Mouse (Mus musculus): ENCODE data around the gene Snx7. TPM values are rescaled to one million over a fixed set of nuclear protein-coding genes. Genes with fewer than 3 reads are reported as not detected.
A peak's percentile ranks its signal among the peaks of the same experiment; 100 is the strongest.

Snx7 gene
- total RNA-seq, 2 experiments from 2014 or later, result 29.4 to 29.7 TPM

- DNase-seq (ENCODE audit: low spot score in 2 of 2), result no peak
- intact Hi-C loops (cut with DNase I), result no loop called here
These were observed 30.7 kb downstream of the Snx7 start for GRCm38 (mm10) chr3:117838020-117838419.

GRCm38 (mm10) chr3:117826486-117827200 lies 42.1 kb downstream of the Snx7 start:
- intact Hi-C loops (cut with DNase I), result loop anchor here (5.0 kb wide), 1 partner anchor 41 kb away; the partner anchor contains the start of gene Snx7
- peak; percentile 43 to 83 for DNase-seq (ENCODE audit: low spot score in 2 of 2)

GRCm38 (mm10) chr3:117823218-117823617 lies 45.5 kb downstream of the Snx7 start:
- intact Hi-C loops (cut with DNase I), result no loop called here
- peak in 1 of 2 experiments; percentile 15 for DNase-seq (ENCODE audit: low spot score in 2 of 2)

GRCm38 (mm10) chr3:117817635-117818034 lies 51.1 kb downstream of the Snx7 start:
- intact Hi-C loops (cut with DNase I), result no loop called here
- no peak for DNase-seq (ENCODE audit: low spot score in 2 of 2)

GRCm38 (mm10) chr3:117814218-117814617 lies 54.5 kb downstream of the Snx7 start:
- DNase-seq (ENCODE audit: low spot score in 2 of 2), result no peak
- intact Hi-C loops (cut with DNase I), result no loop called here

GRCm38 (mm10) chr3:117812135-117812534 lies 56.6 kb downstream of the Snx7 start:
- intact Hi-C loops (cut with DNase I), result no loop called here
- DNase-seq (ENCODE audit: low spot score in 2 of 2), result no peak

GRCm38 (mm10) chr3:117805782-117806181 lies 63.0 kb downstream of the Snx7 start:
- intact Hi-C loops (cut with DNase I), result no loop called here
- peak in 1 of 2 experiments; percentile 39 for DNase-seq (ENCODE audit: low spot score in 2 of 2)

- no peak for DNase-seq (ENCODE audit: low spot score in 2 of 2)
- intact Hi-C loops (cut with DNase I), result no loop called here
These were observed 74.2 kb downstream of the Snx7 start for GRCm38 (mm10) chr3:117794501-117794900.

GRCm38 (mm10) chr3:117791951-117792350 lies 76.8 kb downstream of the Snx7 start:
- intact Hi-C loops (cut with DNase I), result no loop called here
- no peak for DNase-seq (ENCODE audit: low spot score in 2 of 2)

GRCm38 (mm10) chr3:117791273-117791672 lies 77.5 kb downstream of the Snx7 start:
- DNase-seq (ENCODE audit: low spot score in 2 of 2), result no peak

GRCm38 (mm10) chr3:117788800-117789693 lies 79.7 kb downstream of the Snx7 start:
- DNase-seq (ENCODE audit: low spot score in 2 of 2), result peak; percentile 72 to 78
- intact Hi-C loops (cut with DNase I), result loop anchor here (5.0 kb wide), 2 partner anchors 72 to 887 kb away; no protein-coding TSS in a partner anchor

More at GRCm38 (mm10) chr3:117791273-117791672, 77.5 kb downstream of the Snx7 start:
- intact Hi-C loops (cut with DNase I), result no loop called here

- no peak for DNase-seq (ENCODE audit: low spot score in 2 of 2)
- intact Hi-C loops (cut with DNase I), result loop anchor here (5.0 kb wide), 2 partner anchors 70 to 885 kb away; no protein-coding TSS in a partner anchor
These were observed 81.5 kb downstream of the Snx7 start for GRCm38 (mm10) chr3:117787247-117787646.

- intact Hi-C loops (cut with DNase I), result no loop called here
- DNase-seq (ENCODE audit: low spot score in 2 of 2), result peak in 1 of 2 experiments; percentile 13
These were observed 116.5 kb downstream of the Snx7 start for GRCm38 (mm10) chr3:117752151-117752757.

GRCm38 (mm10) chr3:117751665-117752064 lies 117.1 kb downstream of the Snx7 start:
- intact Hi-C loops (cut with DNase I), result no loop called here
- DNase-seq (ENCODE audit: low spot score in 2 of 2), result peak; percentile 8 to 12

- no peak for DNase-seq (ENCODE audit: low spot score in 2 of 2)
- intact Hi-C loops (cut with DNase I), result no loop called here
These were observed 119.5 kb downstream of the Snx7 start for GRCm38 (mm10) chr3:117749256-117749655.

- DNase-seq (ENCODE audit: low spot score in 2 of 2), result no peak
These were observed 129.0 kb downstream of the Snx7 start for GRCm38 (mm10) chr3:117739760-117740159.

GRCm38 (mm10) chr3:117732661-117733060 lies 136.1 kb downstream of the Snx7 start:
- intact Hi-C loops (cut with DNase I), result no loop called here
- no peak for DNase-seq (ENCODE audit: low spot score in 2 of 2)

More at GRCm38 (mm10) chr3:117739760-117740159, 129.0 kb downstream of the Snx7 start:
- intact Hi-C loops (cut with DNase I), result no loop called here

Measured in left cerebral cortex, postnatal 14 days (tissue).